Mouse (Mus musculus) gastrocnemius, postnatal 14 days (tissue): ENCODE measurements around the gene Ccin. TPM values are rescaled to one million over a fixed set of nuclear protein-coding genes. Genes with fewer than 3 reads are reported as not detected.

Source experiments
- DNase-seq: peaks from one replicate; pipeline ENCODE4 v3.0.0; 2021; ENCODE audit warnings: mixed read lengths
- intact Hi-C: fragments of 180-260 bp; cut with DNase I; formaldehyde crosslinking; loops from one replicate; pipeline ENCODE4 v1.15.1; 2025; ENCODE audit warnings: low total_unique reads
- long read RNA-seq, 2 experiments: library from polyadenylated mRNA; stranded (forward); transcript quantifications; one replicate each; pipeline ENCODE4 v2.0.0; 2021
- total RNA-seq, 2 experiments: library from RNA; stranded (reverse); gene quantifications; 2 replicates each; pipeline ENCODE4 v1.2.3; 2021

Ccin gene
- total RNA-seq = under 1 TPM in 1 of 2 experiments, not detected in 1; 0.14 TPM
- long read RNA-seq, experiment 1 = 0 reads
- long read RNA-seq, experiment 2 = 0 reads

DNA sequence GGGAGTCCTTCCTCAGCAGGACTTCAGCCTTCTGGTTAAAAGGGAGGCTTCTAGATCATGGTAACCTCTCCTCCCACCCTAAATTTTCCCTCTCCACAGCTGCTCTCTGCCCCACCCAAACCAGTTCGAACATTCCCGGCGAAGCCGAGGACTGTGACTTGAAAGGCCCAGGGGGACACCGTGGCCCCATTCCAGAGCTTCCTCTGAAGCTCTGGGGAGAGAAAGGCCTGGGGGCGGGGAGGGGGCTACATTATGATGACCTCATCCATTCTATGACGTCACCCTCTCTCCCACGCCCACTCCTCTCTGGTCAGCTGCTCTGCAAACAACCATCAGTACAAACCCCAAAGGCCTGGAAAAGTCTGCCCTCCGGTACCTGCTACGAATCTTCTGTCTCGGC is at the start of gene Ccin:
TSS of gene Ccin (plus strand) at position 303 of the 400 bp plus-strand sequence.
- intact Hi-C loops = loop anchor here (2.0 kb wide), 2 partner anchors 56 to 74 kb away; no protein-coding TSS in a partner anchor
- DNase-seq = no peak

DNA sequence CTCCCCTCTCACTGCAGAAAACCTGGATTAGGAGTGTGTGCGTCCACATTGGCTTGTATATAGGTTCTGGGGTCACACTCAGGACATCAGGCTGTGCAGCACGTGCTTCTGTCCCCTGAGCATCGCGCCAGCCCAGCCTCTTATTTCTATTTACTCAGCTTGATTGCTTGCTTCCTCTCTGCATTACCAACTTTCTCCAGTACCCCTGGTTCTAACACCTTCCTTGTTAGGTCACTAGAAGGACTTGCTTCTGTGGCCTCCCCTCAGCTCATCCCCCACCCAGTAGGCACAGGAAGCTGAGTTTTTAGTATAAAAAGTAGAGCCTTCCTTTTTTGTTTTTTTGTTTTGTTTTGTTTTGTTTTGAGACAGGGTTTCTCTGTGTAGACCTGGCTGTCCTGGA is 47.1 kb upstream of the Ccin start:
- no peak for DNase-seq
- intact Hi-C loops = no loop called here

GRCm38 (mm10) chr4:43936749-43937674 is 46.3 kb upstream of the Ccin start:
- DNase-seq = peak; percentile 33
- intact Hi-C loops = no loop called here

DNA sequence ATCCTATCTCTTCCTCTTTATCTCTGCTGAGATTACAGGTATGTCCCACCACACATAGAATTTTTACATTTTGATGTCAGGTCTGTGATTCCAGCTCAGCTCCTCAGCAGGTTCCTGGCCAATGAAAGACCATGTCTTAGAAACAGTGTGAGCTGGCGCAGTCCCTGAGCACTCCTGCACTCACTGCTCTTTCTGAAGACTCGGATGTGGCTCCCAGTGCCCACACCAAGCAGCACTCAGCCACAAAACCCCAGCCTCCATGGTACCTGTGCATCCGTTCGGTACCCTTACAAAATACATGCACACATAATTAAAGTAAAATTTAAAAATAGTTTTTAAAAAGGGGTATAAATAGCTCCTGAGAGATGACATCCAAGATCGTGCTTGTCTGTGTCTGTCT is 42.0 kb upstream of the Ccin start:
- DNase-seq = no peak
- intact Hi-C loops = no loop called here

- intact Hi-C loops = no loop called here
Measured at GRCm38 (mm10) chr4:43942421-43942820, 40.9 kb upstream of the Ccin start.

GRCm38 (mm10) chr4:43947571-43947970 is 35.7 kb upstream of the Ccin start:
- intact Hi-C loops = no loop called here
- DNase-seq = no peak

More at GRCm38 (mm10) chr4:43942421-43942820, 40.9 kb upstream of the Ccin start:
- DNase-seq = no peak

DNA sequence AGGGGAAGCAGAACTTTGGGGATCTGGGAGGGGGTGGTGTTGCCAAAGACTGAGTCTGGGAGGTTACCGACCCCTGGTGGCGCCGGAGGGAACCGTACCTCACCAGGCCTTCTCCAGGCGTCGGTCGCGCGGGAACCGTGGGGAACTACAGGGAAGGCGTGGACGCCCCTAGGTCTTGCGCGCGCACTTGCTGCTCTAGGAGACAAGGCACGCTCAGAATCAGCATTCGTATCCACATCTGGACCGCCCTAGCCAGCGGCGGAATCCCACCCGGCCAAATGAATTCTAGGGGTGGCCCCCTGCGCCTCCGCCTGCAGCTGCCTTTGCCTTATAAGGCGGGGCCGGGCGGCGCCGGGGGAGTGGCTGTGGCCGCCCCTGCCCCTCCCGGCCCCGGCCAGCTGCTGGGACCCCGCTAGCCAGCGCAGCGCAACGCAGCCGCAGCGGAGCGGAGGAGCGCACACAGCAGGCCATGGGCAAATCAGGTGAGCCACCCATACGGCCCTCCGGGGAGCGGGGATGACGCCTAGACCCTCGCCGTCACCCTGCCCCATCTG is 25.9 kb upstream of the Ccin start, which contains the start of gene Glipr2:
TSS of gene Glipr2 (plus strand) at position 110 of the 554 bp plus-strand sequence.
- intact Hi-C loops = no loop called here
- DNase-seq = peak; percentile 91

GRCm38 (mm10) chr4:43957846-43958461 is 25.3 kb upstream of the Ccin start:
- DNase-seq = peak; percentile 66
- intact Hi-C loops = no loop called here

DNA sequence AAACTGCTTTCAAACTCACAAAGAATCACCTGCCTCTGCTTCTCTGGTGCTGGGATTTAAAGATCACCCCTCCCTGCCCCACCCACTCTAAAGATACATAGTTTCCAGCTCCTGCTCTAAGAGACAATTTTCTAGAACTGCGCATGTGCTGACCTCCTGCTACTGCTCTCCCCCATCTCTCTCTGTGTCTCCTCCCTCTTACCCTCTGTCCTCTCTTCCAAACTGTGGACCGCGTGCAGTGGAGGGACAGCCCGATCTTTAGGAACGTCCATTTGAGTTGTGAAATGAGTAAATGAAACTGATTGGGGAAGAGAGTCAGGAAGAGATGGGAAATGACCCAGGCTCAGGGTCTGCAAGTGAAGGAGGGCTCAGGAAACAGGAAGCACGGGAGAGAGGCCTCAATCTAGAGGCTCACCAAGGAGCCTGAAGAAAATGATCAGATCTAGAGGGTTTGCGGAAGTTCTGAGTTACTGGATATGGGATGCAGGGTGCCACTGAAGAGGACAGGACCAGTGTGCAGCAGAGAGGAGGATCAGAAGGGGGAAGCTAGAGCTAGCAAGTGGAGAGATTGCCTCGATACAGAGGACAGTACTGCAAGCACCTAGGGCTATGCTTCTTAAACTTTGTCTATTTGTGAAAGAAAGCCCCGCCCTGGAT is 23.6 kb upstream of the Ccin start:
- DNase-seq = no peak
- intact Hi-C loops = no loop called here

- intact Hi-C loops = no loop called here
- no peak for DNase-seq
Measured at GRCm38 (mm10) chr4:43960207-43960606, 23.1 kb upstream of the Ccin start.

GRCm38 (mm10) chr4:43964326-43964833 is 18.9 kb upstream of the Ccin start:
- intact Hi-C loops = no loop called here
- no peak for DNase-seq

DNA sequence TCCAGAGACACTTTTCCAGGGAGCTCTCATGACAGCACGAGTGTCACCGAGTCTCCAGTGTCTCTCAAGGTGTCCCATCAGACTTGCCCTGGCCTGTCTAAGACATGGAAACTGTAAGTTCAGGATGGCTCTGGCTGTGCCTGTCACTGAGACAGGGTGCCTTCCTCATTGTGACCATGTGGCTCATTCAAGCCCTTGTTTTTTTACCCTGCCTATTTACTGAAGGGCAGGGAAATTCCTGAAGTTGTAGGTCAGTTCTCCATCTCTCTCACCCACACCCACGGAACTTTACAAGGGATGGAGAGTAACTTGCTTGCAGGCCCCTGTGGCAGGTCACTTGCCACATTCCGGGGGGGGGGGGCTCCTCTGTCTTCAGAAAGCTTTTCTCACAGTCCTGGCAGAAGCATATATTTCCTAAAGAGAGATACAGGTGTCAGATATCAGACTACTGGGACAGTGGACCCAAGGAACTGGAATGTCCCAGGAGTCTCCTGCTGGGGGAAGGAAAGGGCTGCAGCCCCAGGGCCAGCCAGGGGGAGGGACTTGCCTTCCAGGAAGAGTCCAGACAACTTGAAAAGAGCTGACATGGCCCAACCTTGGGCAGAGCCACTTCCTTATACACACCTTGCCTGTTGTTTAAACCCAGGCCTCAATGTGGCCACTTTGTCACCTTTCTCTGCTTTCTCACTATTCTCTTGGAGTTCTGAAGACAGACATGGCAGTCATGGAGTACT is 18.2 kb upstream of the Ccin start:
- intact Hi-C loops = no loop called here
- DNase-seq = no peak

DNA sequence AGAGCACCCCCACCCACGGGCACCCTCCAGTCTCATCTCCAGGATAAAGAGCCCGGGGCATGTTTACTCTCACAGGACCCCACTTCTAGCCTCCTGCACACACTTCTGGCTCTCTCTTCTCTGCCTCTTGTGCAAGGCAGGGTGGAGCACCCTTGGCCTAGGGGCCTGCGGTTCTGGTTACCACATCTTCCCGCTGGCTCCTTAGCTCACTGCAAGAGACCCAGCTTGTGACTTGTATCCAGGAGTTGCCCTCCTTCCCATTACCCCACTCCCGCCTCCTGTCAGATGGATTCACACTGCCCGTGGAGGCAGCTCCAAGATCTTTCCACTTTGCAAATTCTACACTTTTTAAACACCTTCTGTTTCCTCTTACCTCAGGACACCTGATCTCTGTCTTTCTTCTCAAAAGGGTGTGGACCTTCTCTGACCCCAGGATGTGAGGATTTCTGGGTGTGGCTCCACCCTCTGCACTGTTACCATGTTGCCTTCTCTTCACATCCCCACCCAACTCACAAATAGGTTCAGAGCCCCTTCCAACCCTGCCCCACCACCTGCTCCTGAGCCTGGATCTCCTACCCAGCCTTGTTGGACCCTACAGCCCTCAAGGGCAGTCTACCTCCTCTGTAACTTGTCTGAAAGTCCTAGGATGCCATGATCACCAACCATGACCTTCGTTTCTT is 17.3 kb upstream of the Ccin start:
- intact Hi-C loops = no loop called here
- no peak for DNase-seq

DNA sequence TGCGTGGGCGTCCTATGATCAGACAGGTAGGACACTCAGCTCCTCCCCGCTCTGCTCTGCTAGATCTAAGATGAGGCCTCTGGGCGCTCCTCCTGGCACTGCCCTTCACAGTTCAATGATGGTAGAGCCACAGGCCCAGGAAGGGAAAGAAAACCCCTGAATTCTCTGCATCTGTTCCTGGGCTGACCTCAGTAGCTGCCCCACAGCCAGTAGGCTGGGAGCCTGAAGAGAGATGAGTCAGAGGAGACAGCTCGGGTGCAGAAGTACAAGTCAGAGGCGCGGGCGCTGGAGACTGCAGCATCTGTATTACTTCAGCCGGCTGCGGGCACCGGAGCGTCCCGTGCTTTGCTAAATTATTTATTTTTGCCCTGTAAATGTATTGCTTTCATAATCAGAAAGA is 14.6 kb upstream of the Ccin start:
- peak; percentile 87 for DNase-seq
- intact Hi-C loops = no loop called here

DNA sequence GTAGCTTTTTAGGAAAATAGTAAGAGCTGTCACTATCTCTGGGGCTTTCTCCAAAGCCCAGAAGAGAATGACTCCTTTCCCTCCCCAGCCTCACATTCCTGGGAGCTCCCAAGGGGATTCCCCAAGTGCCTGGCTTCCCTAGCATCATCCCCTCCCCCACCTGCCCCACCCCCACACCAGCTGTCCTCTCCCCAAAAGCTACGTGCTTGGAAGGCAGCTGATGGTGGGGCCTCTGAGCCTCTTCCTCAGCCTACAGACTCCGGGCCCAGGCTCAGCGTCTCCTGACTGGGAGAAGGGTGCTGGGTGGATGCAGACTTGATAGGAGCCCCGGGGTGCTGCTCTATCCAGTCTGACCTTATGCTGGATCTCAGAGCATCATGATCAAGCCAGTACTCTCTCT is 13.9 kb upstream of the Ccin start:
- peak; percentile 35 for DNase-seq
- intact Hi-C loops = no loop called here

DNA sequence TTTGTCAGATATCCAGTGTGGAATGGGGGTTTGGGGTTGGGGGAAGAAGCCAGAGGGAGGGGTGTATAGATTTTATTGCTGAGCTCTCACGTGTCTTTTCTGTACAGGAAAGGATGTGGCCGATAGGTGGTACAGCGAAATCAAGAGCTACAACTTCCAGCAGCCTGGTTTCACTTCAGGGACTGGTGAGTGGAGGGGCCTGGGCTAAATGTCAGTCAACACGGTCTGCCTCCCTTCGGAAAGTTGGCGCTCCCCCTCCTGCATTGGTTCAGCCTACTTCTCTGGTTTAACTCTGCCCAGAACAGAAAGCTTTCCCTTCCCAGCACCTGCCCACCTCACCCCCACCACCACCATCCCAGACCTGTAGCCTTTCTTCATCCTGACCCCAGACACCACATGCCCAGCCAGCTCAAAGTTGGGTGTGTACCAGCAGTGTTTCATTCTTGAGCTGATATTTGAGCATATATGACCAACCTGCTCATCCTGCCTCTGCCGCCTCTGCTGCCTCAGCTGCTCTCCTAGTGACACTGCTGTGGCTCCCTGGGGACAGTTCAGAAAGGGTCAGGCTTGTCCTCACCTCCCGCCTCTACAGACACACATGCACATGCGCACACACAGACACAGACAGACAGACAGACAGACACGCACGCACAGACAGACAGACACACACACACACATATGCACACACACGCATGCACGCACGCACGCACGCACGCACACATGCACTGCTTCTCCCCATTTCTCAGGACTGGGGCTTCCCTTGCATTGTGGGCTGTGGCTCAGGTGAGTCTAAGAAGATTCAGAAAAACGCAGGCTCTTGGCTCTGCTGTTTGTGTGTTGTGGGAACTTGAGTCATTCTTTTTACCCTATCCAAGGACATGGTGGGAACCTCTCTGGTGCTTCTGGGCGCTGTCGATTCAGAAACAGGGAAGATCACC is 12.6 kb upstream of the Ccin start:
- intact Hi-C loops = no loop called here
- no peak for DNase-seq

GRCm38 (mm10) chr4:43971541-43972136 is 11.6 kb upstream of the Ccin start:
- intact Hi-C loops = no loop called here
- DNase-seq = no peak
